Mouse (Mus musculus): ENCODE results near the gene Spin1.

GRCm38 (mm10) chr13:51153670-51154030, 53.0 kb downstream of the Spin1 start:
- no peak for TF ChIP-seq USF1 (IDR thresholded peaks at IDR 0.05; ENCODE audit: low read depth)
- TF ChIP-seq CTCF (IDR thresholded peaks at IDR 0.05; ENCODE audit: control insufficient read depth, insufficient read depth, insufficient read length): no peak
- TF ChIP-seq MAX (IDR thresholded peaks at IDR 0.05): no peak
- TF ChIP-seq FOSL1 (IDR thresholded peaks at IDR 0.05; ENCODE audit: insufficient read depth, low read length, poor library complexity, severe bottlenecking): no peak
